Mouse (Mus musculus): ENCODE measurements around the gene Pold4.

DNA sequence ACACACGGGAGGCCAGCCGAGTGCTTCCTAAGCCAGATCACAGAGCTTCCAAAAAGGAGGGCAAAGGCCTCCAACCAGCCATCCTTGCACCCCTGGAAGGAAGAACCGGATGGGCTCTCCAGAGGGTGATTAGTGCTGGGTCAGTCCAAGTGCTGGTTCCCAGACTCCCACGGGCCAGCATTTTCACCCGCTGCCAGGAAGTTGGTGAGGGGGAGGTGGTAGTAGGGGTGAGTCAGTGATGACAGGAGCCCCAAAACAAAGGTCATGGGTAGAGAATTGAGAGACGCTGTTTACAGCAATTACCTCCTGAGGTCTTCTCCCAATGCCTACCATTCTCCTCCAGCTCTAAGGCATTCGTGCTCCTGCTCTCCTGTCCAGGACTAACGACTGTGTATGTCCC is 1.3 kb upstream of the Pold4 start:
- no peak for TF ChIP-seq RAD21 (IDR thresholded peaks at IDR 0.05; ENCODE audit: low read depth, low read length)
- TF ChIP-seq CTCF (conservative IDR thresholded peaks at IDR 0.05 in 1 of 2, IDR thresholded peaks at IDR 0.05 in 1 of 2; ENCODE audit: low read depth in 2 of 2, low read length in 2 of 2), result no peak

Data from CH12.LX (cell line).